Mouse (Mus musculus) urinary bladder, postnatal 14 days (tissue): Measurements from ENCODE around the gene Tle4.
A peak's percentile ranks its signal among the peaks of the same experiment; 100 is the strongest.

Experiments
- DNase-seq: peaks from one replicate; pipeline ENCODE4 v3.0.0; 2021; ENCODE audit warnings: low spot score

Gene Tle4

GRCm38 (mm10) chr19:14463281-14464079 is 134.4 kb downstream of the Tle4 start:
- DNase-seq: no peak

DNA sequence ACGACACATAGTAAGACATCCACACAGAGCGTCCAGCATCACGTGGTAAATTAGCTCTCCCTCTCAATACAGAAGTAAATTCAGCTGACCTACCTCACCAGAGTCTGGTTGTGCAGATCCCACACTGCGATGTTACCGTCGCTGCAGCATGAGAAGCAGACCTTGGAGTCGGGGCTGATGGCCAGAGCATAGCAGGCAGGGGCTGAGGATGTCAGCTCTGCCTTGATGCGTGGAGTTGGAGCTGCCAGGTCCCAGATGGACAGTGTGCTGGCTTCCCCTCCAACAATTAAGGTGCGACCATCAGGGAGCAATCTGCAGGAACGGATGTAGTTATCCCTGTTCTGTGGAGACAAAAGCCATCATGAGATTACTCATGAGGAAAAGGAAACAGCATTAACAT is 144.4 kb downstream of the Tle4 start:
- no peak for DNase-seq

- DNase-seq: no peak
These were observed 146.5 kb downstream of the Tle4 start for GRCm38 (mm10) chr19:14451329-14451728.

DNA sequence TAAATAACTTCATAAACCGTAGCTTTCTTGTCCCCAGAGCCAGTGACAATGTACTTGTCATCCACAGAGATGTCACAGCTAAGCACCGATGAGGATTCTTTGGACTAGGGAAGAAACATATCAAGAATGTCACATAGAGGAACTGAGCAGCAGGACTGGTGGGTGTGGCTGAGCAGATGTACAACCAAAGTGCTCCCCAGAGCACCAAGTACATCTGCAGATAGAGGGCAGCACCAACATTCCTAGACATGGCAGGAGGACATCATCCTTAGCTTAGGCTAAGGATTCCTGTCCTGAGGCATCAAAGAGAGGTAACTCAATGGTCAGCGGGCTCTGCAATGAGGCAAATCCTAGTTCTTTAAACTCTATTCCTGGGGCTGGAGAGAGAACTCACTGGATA is 148.1 kb downstream of the Tle4 start:
- peak; percentile 5 for DNase-seq

DNA sequence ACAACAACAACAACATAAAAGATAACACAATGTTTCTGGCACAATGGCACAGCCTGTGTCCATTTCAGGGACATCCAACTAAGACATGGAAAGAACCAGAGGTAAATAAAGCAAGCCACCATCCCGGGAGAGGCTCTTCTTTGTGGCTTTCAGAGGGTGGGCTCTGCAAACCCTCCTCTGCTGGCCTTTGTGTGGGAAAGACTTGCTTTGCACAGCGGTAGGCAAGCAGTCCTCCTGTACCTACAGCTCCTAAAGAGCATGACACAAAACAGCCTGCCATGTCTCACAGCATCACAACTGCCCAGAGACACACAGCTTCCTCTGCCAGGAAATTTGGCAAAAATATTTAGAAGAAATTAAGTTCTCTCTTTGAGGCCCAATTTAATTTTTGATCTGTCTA is 149.3 kb downstream of the Tle4 start:
- no peak for DNase-seq

- no peak for DNase-seq
These were observed 150.4 kb downstream of the Tle4 start for GRCm38 (mm10) chr19:14447474-14447873.

DNA sequence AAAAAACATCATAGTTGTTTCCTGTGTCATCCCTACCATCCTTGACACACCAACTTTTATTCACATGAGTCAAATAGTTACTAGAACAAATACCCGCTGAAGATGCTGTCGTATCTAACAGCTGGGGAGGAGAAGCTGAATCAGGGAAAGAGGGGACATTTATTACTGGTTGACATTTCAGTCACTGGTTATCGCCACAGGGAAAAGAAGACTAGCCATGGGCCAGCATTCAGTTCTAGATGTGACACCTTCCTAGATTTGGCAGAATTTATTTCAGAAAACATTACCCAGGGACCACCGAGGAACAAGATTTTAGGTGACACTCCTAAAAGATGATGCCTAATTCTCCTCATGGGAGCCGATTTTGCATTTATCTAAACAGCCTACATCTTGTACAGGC is 156.0 kb downstream of the Tle4 start:
- DNase-seq: no peak

DNA sequence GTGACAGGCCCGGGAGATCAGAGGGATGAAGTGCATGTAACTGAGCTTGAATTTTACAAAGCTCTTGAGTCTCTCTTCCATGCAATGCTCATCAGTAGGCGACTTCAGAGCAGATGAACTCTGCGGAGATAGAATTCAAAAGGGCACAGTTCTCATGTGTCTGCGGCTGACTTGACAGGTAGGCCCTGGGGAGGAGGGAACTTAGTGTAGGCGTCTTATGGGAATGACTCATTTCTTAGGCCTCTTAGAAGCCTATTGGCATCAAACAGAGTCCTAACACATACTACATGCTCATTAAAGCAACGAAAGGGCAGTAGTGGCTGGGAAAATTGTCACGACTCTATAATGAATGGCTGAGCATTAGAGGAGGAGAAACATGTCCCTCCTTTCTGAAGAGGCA is 160.6 kb downstream of the Tle4 start:
- no peak for DNase-seq

DNA sequence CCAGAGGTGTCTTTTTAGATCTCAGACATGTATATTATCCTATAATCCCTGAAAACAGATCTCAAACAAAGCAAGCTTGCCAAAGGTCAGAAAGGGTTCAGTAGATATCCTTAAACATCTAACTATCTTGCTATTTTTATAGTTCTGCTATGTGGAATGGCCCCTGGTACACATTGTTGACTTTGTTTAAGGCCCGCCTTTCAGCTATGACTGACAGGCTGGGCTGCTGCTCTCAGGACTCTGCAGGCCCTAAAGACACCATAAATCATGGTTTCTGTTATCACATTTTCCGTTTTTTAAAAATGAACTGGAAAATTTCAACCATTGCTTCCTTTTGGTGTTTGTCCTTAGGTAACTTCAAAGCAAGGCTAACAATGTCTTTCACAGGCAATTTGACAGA is 161.3 kb downstream of the Tle4 start:
- DNase-seq: no peak

- no peak for DNase-seq
These were observed 162.0 kb downstream of the Tle4 start for GRCm38 (mm10) chr19:14435681-14436376.

GRCm38 (mm10) chr19:14433900-14434299 is 164.0 kb downstream of the Tle4 start:
- DNase-seq: no peak

DNA sequence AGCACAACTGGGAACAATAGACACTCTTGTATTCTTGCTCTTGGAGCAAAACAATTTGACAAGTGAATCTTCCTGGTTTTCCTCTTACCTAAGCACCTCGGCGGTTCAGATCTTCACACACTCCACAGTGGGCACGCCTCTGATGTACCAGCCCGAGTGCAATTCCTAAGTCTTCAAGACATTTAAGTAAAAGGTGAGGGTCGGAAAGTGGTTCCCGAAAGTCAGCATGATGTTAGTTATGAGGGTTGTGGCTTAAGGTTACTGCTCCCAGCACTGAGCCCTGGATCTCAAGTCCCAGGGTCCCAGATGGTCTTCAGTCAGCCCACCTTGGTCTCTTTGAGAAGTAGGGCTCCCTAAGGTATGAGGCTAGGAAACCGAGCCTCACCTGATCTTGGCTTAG is 165.4 kb downstream of the Tle4 start:
- no peak for DNase-seq

DNA sequence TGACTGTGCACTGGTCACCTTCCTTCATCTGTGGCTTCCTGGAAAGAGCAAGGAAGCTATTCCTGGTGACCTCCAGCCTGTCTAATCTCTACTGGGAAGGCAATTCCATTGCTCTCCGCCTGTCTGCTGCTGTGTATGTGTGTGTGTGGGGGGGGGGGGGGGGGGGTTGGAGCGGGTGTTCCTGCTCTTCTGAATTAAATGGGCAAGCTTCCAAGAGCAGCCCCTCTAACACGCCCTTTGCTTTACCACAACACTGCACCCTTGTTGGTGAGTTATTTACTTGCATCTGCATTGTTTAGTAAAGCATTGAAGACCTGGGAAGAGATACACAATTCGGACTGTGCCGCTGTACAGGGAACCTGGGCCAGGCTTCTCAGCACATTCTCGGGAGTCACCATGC is 170.9 kb downstream of the Tle4 start:
- DNase-seq: no peak

- no peak for DNase-seq
These were observed 171.5 kb downstream of the Tle4 start for GRCm38 (mm10) chr19:14426244-14426868.

GRCm38 (mm10) chr19:14425122-14425521 is 172.7 kb downstream of the Tle4 start:
- DNase-seq: no peak

DNA sequence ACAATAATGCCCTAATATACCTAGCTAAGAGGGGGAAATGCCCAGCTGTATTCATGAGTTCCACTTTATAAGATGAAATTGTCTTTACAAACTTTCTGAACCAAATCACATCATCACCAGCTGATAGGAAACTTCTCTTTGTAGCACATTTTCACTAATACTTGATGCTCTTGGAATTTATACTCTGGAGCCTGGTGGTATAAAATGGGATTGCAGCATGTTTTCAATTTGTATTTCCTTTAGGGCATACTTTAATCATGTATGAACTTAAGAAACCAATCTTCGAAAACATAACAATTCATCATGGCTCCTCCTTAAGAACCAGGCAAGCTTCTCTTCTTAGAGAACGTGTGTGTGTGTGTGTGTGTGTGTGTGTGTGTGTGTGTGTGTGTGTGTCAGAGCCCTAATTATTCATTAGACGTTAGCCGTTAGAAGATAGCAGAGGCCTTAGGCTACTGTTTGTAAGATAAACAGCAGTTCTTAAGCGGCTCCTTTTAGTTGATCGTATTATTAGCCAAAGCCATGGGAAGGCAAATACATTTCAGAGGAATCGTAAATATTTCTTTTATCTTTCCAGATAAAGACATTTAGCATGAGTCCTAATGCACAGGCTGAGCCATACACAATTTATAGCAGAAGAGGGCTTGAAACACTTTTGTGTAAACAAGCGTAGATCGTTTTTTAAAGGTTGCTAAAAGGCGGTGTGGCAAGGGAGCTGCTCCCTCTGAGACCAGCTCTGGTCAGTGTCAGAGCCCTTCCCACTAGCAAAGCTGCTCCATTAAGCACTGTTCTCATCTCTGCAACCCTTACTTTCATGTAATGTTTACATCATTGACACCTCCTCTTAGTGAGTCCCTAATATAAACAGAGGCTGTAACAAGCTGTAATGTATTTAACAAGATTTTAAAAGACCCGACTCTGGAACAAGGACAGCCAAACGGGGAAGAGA is 173.6 kb downstream of the Tle4 start:
- no peak for DNase-seq

- no peak for DNase-seq
These were observed 176.2 kb downstream of the Tle4 start for GRCm38 (mm10) chr19:14421691-14422090.

- DNase-seq: no peak
These were observed 178.0 kb downstream of the Tle4 start for GRCm38 (mm10) chr19:14419886-14420285.

- no peak for DNase-seq
These were observed 181.0 kb downstream of the Tle4 start for GRCm38 (mm10) chr19:14416845-14417244.

DNA sequence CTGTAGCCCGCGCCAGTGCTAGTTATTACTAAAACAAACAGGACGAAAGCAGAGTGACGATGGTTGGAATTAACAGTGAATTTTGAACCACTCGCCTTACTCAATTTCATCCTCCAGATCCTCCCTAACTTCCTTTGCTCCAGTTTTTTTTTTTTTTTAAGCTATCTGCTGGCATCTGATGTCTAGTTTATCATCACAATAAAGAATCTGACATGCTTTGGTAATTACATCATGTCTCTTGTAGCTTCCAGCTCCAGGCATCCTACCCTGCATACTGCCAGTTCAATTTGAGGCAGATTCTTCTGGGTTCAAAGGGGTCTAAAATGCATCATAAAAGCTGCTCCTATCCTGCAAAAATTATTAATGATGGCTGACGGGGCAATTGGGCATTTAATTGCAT is 181.9 kb downstream of the Tle4 start:
- DNase-seq: no peak

DNA sequence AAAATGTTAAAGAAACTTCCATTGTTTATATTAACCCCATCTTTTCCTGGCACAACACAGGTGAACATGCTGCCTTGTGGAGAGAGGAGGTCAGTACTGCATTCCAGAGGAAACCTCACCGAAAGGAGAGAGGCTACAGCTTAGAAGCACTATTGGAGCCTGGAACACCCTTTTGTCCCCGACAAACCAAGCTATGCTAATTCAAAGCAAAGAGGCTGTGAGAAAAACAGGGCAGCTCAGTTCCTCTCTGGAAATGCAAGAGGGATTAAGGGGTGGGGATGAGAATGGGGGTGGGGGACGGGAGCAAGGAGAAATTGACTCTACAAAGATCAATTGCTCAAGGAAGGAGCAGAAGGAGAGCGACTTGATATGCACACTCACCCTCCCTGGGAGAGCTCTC is 182.9 kb downstream of the Tle4 start:
- DNase-seq: no peak

DNA sequence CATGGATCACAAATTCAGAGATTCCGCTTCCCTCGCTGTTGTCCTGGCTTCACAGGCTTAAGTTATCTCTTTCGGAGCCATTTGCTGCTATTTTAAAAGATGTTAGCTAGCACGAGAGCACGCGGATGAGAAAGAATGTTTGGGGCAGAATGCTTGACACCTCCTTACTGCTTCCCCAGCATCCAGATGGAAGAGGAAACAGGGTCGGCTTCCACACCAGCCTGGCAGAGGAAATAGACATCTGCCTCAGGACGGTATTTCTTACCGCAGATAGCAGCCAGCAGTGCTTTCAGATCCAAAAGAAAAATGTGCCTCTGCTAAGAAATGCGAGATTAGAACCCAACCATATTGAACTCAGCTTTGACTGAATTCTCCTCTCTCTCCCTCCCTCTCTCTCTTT is 191.2 kb downstream of the Tle4 start:
- no peak for DNase-seq
